Mouse (Mus musculus) gastrocnemius, adult 2 months (tissue): ENCODE measurements around the gene Rps21. TPM values are rescaled to one million over a fixed set of nuclear protein-coding genes. Genes with fewer than 3 reads are reported as not detected.

Experiments used
- DNase-seq: peaks from one replicate; pipeline ENCODE4 v3.0.0; 2022
- H3K27ac ChIP-seq: fragments of 200-600 bp; 2 replicates; pipeline ENCODE4 v1.8.1; 2022; ENCODE audit warnings: mild to moderate bottlenecking
- H3K4me3 ChIP-seq: fragments of 200-600 bp; 2 replicates; pipeline ENCODE4 v1.8.1; 2022; ENCODE audit warnings: mild to moderate bottlenecking, moderate library complexity
- CTCF ChIP-seq: fragments of 200-600 bp; IDR thresholded peaks from 2 replicates; pipeline ENCODE4 v1.8.1; 2022; ENCODE audit warnings: antibody characterized with exemption, mild to moderate bottlenecking, moderate library complexity
- intact Hi-C: fragments of 180-260 bp; cut with DNase I; formaldehyde crosslinking; loops from one replicate; pipeline ENCODE4 v1.15.1; 2025
- total RNA-seq, 2 experiments: library from RNA; stranded (reverse); gene quantifications; 2 replicates each; pipeline ENCODE4 v1.2.3; 2021

Gene Rps21
- total RNA-seq, 2 experiments from 2014 or later = 359 to 473 TPM

DNA sequence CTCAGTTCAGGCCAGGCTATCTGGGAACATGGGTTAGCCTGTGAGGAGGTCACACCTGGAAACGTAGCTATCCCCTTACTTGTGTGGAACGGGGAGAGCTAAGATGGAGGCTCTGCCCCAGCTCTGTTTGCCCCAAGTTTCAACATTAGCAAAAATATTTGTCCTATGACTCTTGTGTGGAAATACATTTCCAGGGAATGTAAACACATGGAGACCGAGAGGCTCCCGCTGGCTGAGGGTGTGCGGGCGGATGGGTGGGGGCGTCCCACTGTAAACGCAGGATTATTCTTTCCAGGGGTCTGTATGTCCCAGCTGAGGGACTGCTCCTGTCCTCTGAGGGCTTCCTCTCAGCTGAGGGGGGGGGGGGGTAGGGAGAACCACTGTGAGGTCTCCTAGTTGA lies 22.8 kb upstream of the Rps21 start:
- no peak overlapping the region for H3K4me3 ChIP-seq
- intact Hi-C loops = no loop called here
- H3K27ac ChIP-seq = no peak overlapping the region
- DNase-seq = no peak
- TF ChIP-seq CTCF = no peak

DNA sequence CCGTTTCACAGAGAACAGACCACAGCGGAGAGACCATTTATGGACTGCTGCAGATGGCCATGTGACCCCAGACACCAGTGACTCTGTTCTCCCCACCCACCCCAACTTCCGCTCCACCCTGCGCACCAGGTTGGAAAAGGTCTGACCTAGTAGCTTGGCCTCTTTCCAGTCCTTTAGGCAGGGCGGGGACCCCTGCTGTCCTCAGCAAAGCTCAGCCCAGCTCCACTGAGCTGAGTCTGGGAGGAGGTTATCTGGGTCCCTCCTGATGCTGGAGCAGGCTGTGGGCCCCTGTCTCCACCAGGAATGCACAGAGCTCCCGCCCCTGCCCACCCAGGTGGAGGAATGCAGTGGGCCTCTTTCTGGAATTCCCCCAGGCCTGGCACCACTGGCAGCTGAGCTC lies 22.2 kb upstream of the Rps21 start:
- intact Hi-C loops = no loop called here

DNA sequence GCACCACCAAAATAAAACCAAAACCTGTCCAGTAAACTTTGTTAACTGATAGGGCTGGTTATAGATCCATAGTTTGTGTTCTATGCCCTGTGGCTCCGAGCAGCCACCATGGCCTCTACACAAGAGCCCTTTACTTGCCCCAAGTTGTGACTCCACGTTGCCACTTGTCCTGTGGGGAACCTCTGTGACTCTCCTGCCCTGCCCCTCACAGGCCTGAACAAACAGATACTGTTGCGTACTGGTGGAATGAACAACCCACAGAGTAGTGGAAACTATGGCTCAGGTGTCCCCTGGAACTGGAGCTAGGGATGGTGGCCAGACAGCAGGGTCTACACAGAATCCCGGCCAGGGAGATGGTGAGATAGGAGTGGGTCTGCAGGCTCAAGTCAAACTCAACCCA lies 21.4 kb upstream of the Rps21 start:
- DNase-seq = no peak
- no peak for TF ChIP-seq CTCF
- Histone ChIP-seq H3K27ac (no peak overlapping the region), H3K4me3 (no peak overlapping the region)
- intact Hi-C loops = no loop called here

More for the DNA sequence above, 22.2 kb upstream of the Rps21 start:
- no peak for TF ChIP-seq CTCF
- Histone ChIP-seq H3K4me3 (no peak overlapping the region), H3K27ac (no peak overlapping the region)
- DNase-seq = no peak

DNA sequence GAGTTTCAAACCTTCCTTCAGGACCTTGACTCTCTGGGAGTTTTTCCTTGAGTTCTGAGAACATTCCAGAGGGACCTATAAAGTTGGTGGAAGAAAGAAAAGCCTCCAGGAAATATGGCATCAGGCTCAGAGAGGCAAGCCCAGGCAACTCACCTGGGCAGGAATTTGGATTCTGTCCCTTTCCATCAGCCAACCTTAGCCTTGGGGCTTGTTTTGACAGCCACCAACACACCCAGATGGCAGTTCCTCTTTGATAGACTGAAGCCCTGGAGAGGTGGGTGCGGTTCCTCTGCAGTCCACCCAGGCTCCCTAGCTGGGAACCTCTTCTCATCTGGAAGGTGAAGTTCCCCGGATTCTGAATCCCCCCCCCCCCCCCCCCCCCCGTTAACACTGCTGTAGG lies 20.7 kb upstream of the Rps21 start:
- no peak for TF ChIP-seq CTCF
- intact Hi-C loops = no loop called here
- H3K27ac ChIP-seq = no peak overlapping the region
- no peak overlapping the region for H3K4me3 ChIP-seq
- DNase-seq = no peak

DNA sequence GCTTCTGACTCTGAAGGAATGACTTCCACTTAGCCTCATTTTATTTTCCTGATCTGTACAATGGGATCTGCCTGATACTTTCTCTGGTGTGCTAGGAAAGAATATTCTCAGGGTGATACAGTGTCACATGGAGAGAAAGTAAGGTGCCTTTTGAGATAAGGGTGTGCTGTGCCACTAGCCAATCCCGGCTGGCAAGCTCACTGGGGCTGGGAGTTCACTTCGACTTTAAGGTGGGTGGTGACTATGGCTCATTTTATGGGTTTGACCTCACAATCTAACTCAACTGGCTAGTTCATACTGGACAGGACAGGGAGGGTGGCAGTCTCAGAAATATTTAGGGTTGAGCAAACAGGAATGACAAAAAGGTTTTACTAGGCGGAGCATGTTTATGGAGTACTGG lies 20.2 kb upstream of the Rps21 start:
- no peak for DNase-seq
- intact Hi-C loops = no loop called here
- no peak for TF ChIP-seq CTCF
- Histone ChIP-seq H3K4me3 (no peak overlapping the region), H3K27ac (no peak overlapping the region)

DNA sequence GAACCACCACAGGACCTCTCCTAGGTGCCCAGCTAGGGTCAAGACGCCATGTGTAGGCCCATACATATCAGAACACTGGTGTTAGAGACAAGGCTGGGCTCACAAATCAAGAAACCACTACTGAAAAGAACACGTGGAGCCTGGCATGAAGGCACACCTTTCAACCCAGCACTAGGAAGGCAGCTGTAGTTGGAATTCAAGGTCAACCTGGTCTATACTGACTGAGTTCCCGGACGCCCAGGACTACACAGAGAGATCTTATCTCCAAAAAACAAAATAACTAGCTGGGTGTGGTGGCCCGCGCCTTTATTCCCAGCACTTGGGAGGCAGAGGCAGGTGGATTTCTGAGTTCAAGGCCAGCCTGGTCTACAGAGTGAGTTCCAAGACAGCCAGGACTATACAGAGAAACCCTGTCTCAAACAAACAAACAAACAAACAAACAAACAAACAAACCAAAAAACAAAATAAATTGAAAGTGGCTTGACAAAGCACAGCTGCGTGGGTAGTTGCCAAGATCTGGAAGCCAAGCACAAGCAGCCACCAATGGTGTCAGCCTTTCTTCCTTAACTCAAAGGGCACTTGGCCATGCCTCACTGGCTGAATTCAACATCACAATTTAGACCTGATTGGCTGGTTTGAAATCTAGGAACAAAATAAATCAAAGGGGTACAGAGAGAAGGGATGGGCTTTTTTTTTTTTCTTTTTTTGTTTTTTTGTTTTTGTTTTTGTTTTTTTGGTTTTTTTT lies 19.4 kb upstream of the Rps21 start:
- intact Hi-C loops = no loop called here
- Histone ChIP-seq H3K27ac (no peak overlapping the region), H3K4me3 (no peak overlapping the region)
- DNase-seq = no peak
- no peak for TF ChIP-seq CTCF

DNA sequence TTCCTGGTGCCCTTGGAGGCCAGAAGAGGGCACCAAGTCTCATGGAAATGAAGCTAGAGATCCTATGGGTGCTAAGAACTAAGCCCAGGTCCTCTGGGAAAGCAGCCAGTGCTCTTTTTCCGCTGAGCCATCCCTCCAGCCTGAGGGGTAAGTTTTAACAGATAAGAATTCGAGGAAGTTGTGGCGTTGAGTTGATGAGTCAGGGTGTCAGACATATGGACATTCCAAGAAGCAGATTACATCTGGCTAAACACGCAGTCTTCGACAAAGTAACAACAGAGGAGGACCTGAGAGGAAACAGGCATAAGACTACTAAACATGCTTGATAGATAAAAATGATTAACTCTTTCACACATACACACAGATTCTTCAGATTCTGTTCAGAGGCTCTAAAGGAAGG lies 18.6 kb upstream of the Rps21 start:
- DNase-seq = no peak
- no peak overlapping the region for H3K27ac ChIP-seq
- TF ChIP-seq CTCF = no peak
- intact Hi-C loops = no loop called here
- H3K4me3 ChIP-seq = no peak overlapping the region

DNA sequence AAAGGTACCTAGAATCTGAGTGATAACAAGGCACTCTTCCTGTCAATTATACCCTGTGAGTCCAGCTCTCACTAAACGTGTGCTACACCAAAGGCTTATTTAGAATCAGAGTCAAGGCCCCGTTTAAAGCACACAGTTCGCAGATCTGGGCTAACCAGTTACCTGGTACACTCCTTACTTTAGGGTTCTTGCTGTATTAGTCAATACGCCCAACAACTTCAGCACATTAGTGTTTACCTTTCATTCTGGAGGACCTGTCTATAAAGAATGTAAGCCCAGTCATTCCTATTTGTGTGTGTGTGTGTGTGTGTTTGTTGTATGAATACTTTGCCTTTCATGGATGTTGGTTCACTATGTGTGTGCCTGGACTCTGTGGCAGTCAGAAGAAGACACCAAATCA lies 14.1 kb upstream of the Rps21 start:
- intact Hi-C loops = no loop called here
- Histone ChIP-seq H3K27ac (no peak overlapping the region), H3K4me3 (no peak overlapping the region)
- no peak for DNase-seq
- no peak for TF ChIP-seq CTCF

DNA sequence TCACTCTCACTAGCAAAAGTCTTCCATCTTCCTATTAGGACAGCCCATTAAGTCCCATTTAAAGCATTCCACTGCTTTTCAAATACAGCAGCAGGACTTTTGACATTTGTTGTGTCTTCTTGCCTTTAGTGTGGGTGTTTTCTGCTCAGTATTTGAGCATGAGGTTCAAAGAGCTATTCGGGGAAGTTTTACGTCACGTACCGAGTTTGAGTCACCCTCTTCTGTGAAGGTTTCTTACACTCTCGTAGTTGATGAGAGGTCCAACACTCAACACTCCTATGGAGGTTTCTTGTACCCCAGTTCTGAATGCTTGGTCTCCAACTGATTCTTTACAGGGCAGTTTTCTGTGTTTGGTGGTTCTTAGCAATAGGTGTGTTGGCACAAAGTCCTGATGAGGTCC lies 9.3 kb upstream of the Rps21 start:
- Histone ChIP-seq H3K27ac (no peak overlapping the region), H3K4me3 (no peak overlapping the region)
- intact Hi-C loops = loop anchor here (2.0 kb wide), 1 partner anchor 37 kb away; no protein-coding TSS in a partner anchor
- no peak for DNase-seq
- TF ChIP-seq CTCF = no peak

DNA sequence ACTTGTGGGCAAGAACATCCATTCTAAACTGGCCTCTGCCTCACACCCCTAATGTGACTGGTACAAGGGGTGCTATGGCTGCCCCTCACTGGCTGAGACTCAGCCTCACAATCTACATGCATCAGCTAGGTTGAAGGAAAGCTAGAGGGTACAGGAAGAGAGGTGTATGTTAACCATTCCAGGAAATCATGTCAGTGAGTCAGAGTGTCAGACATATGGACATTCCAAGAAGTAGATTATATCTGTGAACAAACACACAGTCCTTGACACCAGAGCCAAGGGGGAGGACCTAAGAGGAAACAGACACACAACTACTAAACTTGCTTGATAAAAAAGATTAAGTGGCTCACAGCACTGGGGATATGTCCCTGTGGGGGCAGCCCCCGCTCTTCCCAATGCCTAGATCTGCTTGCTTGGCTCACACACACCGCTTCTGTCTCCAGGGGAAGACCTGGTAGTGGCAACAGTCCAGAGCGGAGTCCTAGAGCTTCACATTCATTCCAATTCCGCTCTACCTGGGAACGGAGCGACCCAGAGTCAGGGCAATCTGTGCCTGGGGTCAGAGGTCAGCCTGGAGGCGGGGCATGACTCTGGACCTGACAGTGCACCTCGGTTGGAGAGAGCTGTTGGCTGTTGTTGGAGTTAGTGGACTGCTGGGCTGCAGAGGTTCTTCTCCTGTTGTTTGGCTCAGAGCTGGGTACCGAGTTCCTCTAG lies 8.1 kb upstream of the Rps21 start:
- no peak for DNase-seq
- Histone ChIP-seq H3K4me3 (no peak overlapping the region), H3K27ac (no peak overlapping the region)
- intact Hi-C loops = loop anchor here (2.0 kb wide), 1 partner anchor 38 kb away; no protein-coding TSS in a partner anchor
- TF ChIP-seq CTCF = no peak

DNA sequence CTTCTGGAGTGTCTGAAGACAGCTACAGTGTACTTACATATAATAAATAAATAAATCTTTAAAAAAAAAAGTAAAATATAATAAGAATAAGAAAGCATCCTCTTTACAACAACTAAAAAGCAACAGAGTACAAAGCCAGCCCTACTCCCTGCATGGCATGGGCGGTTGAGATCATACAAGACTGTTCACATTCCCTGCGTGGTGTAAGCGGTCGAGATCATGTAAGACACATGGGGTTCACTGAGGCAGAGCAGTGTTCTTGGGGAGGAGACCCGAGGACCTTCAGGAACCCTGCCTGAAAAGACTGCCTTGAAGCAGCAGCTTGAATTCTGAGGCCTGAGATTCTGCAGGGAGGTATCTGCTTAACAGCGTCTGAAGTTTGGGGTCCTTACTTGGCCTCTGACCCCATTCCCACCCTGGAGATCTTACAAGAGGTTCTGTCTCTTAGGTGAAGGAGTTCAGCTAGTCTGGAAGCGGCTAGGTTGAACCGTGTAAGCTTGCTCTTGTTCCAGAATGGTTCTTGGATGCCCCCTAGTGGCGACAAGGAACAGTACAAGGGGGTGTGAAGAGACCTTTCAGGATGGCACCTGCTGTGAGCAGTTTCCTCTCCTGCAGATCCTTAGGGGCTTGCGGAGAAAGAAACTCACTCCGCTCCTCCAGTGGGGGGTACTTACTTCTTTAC lies 6.1 kb upstream of the Rps21 start:
- peak overlapping the region; percentile 65 for H3K27ac ChIP-seq
- intact Hi-C loops = loop anchor here (1.0 to 10.0 kb wide), 3 partner anchors 66 to 336 kb away; partner anchors contain the start of gene Adrm1
- H3K4me3 ChIP-seq = no peak overlapping the region
- DNase-seq = peak; percentile 81
- peak; percentile 100; the same call in 1 of the 2 replicates for TF ChIP-seq CTCF

DNA sequence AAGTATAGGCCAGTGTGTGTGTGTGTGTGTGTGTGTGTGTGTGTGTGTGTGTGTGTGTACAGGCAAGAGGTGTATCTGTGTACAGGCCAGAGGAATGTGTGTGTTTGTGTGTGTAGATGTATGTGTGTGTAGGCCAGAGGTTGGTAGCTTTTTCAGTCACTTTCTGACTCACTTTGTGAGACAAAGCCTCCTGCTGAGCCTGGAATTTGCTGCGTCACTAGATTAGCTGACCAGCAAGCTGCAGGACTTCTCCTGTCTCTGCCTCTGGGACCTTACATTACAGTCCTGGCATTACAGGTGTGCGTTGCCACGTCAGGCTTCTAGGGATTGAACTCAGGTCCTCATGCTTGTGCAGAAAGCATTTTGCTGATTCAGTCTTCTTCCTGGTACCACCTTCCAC lies 5.3 kb upstream of the Rps21 start:
- intact Hi-C loops = loop anchor here (1.0 to 10.0 kb wide), 3 partner anchors 67 to 337 kb away; partner anchors contain the start of gene Adrm1
- Histone ChIP-seq H3K4me3 (no peak overlapping the region), H3K27ac (no peak overlapping the region)
- no peak for DNase-seq
- TF ChIP-seq CTCF = no peak
